Mouse (Mus musculus): Measurements from ENCODE around the gene Klhl42. TPM values are rescaled to one million over a fixed set of nuclear protein-coding genes. Genes with fewer than 3 reads are reported as not detected.

Gene Klhl42
- polyA plus RNA-seq, 1 experiment from 2014 or later, result 5.8 TPM

GRCm38 (mm10) chr6:147062034-147062433, 29.1 kb upstream of the Klhl42 start:
- no peak overlapping the region for H3K4me2 ChIP-seq (replicated peaks)
- no peak overlapping the region for H3K9ac ChIP-seq (replicated peaks)
- H3K9me3 ChIP-seq, result no peaks in the 10 kb centered on the region
- peak overlapping the region; percentile 41; the same call in 1 of the 2 replicates for H3K27ac ChIP-seq
- no peak overlapping the region for H3K4me3 ChIP-seq (replicated peaks)
- peaks cover 60% of the 10 kb centered on the region for H3K36me3 ChIP-seq
- 77% methylated on average over 7 of the region's 7 CpGs for WGBS
- H3K4me1 ChIP-seq (replicated peaks), result no peaks in the 10 kb centered on the region
- 0 out of 2 replicates have a peak, but pooled peaks have one; percentile 49 for ATAC-seq
- no peaks in the 10 kb centered on the region for H3K27me3 ChIP-seq

- ATAC-seq, result no peak
Measured at GRCm38 (mm10) chr6:147062694-147063093, 28.5 kb upstream of the Klhl42 start.

GRCm38 (mm10) chr6:147064226-147064943, 26.8 kb upstream of the Klhl42 start:
- no peak overlapping the region for H3K27ac ChIP-seq
- ATAC-seq, result no peak
- H3K4me2 ChIP-seq (replicated peaks), result no peak overlapping the region
- no peak overlapping the region for H3K4me3 ChIP-seq (replicated peaks)
- H3K27me3 ChIP-seq, result no peaks in the 10 kb centered on the region
- WGBS, result 96% methylated on average over 10 of the region's 10 CpGs
- H3K4me1 ChIP-seq (replicated peaks), result no peaks in the 10 kb centered on the region
- no peaks in the 10 kb centered on the region for H3K9me3 ChIP-seq
- H3K36me3 ChIP-seq, result peaks cover 57% of the 10 kb centered on the region
- H3K9ac ChIP-seq (replicated peaks), result no peak overlapping the region

More at GRCm38 (mm10) chr6:147062694-147063093, 28.5 kb upstream of the Klhl42 start:
- 94% methylated on average over 7 of the region's 7 CpGs for WGBS
- Histone ChIP-seq H3K9me3 (no peaks in the 10 kb centered on the region), H3K9ac (replicated peaks) (no peak overlapping the region), H3K4me3 (replicated peaks) (no peak overlapping the region), H3K4me1 (replicated peaks) (no peaks in the 10 kb centered on the region), H3K4me2 (replicated peaks) (no peak overlapping the region), H3K27ac (no peak overlapping the region), H3K36me3 (peaks cover 65% of the 10 kb centered on the region), H3K27me3 (no peaks in the 10 kb centered on the region)

GRCm38 (mm10) chr6:147064944-147065261, 26.3 kb upstream of the Klhl42 start:
- no peak overlapping the region for H3K9ac ChIP-seq (replicated peaks)
- no peaks in the 10 kb centered on the region for H3K9me3 ChIP-seq
- 93% methylated on average over 6 of the region's 6 CpGs for WGBS
- H3K4me3 ChIP-seq (replicated peaks), result no peak overlapping the region
- no peaks in the 10 kb centered on the region for H3K4me1 ChIP-seq (replicated peaks)
- H3K27me3 ChIP-seq, result no peaks in the 10 kb centered on the region
- peaks cover 58% of the 10 kb centered on the region for H3K36me3 ChIP-seq
- no peak overlapping the region for H3K4me2 ChIP-seq (replicated peaks)
- ATAC-seq, result no peak
- H3K27ac ChIP-seq, result no peak overlapping the region

- Histone ChIP-seq H3K4me1 (replicated peaks) (no peaks in the 10 kb centered on the region), H3K9me3 (no peaks in the 10 kb centered on the region), H3K4me2 (replicated peaks) (no peak overlapping the region), H3K27ac (peak overlapping the region; percentile 35; the same call in 1 of the 2 replicates), H3K9ac (replicated peaks) (no peak overlapping the region), H3K4me3 (replicated peaks) (no peak overlapping the region), H3K36me3 (peaks cover 22% of the 10 kb centered on the region), H3K27me3 (no peaks in the 10 kb centered on the region)
- 53% methylated on average over 5 of the region's 5 CpGs for WGBS
- ATAC-seq, result 0 out of 2 replicates have a peak, but pooled peaks have one; percentile 50
Measured at GRCm38 (mm10) chr6:147075808-147076387, 15.3 kb upstream of the Klhl42 start.

- Histone ChIP-seq H3K4me2 (replicated peaks) (no peak overlapping the region), H3K4me1 (replicated peaks) (no peaks in the 10 kb centered on the region), H3K9ac (replicated peaks) (no peak overlapping the region), H3K9me3 (no peaks in the 10 kb centered on the region), H3K36me3 (peaks cover 13% of the 10 kb centered on the region), H3K27me3 (no peaks in the 10 kb centered on the region), H3K4me3 (replicated peaks) (no peak overlapping the region), H3K27ac (no peak overlapping the region)
- 0 out of 2 replicates have a peak, but pooled peaks have one; percentile 50 for ATAC-seq
- 80% methylated on average over 8 of the region's 8 CpGs for WGBS
Measured at GRCm38 (mm10) chr6:147076878-147077277, 14.3 kb upstream of the Klhl42 start.

GRCm38 (mm10) chr6:147079919-147080318, 11.3 kb upstream of the Klhl42 start:
- no peak overlapping the region for H3K9ac ChIP-seq (replicated peaks)
- WGBS, result 94% methylated on average over 10 of the region's 10 CpGs
- no peak overlapping the region for H3K4me3 ChIP-seq (replicated peaks)
- no peaks in the 10 kb centered on the region for H3K36me3 ChIP-seq
- ATAC-seq, result no peak
- H3K4me2 ChIP-seq (replicated peaks), result no peak overlapping the region
- H3K27me3 ChIP-seq, result no peaks in the 10 kb centered on the region
- no peaks in the 10 kb centered on the region for H3K4me1 ChIP-seq (replicated peaks)
- no peak overlapping the region for H3K27ac ChIP-seq
- no peaks in the 10 kb centered on the region for H3K9me3 ChIP-seq

- no peaks in the 10 kb centered on the region for H3K9me3 ChIP-seq
- H3K27ac ChIP-seq, result no peak overlapping the region
- H3K4me3 ChIP-seq (replicated peaks), result no peak overlapping the region
- 56% methylated on average over 7 of the region's 7 CpGs for WGBS
- H3K9ac ChIP-seq (replicated peaks), result no peak overlapping the region
- ATAC-seq, result no peak
- no peaks in the 10 kb centered on the region for H3K36me3 ChIP-seq
- no peak overlapping the region for H3K4me2 ChIP-seq (replicated peaks)
- peaks cover 12% of the 10 kb centered on the region for H3K4me1 ChIP-seq (replicated peaks)
- 0 out of 2 replicates have a peak, but pooled peaks cover 6% of the 10 kb centered on the region for H3K27me3 ChIP-seq
Measured at GRCm38 (mm10) chr6:147085398-147086040, 5.7 kb upstream of the Klhl42 start.

GRCm38 (mm10) chr6:147086594-147087225, 4.5 kb upstream of the Klhl42 start, which contains the start of gene Mansc4:
Mansc4 (minus strand) TSS chr6:147087032.
- 3% methylated on average over 20 of the region's 20 CpGs for WGBS
- Histone ChIP-seq H3K9ac (replicated peaks) (peak within 1 kb of the TSS; percentile 66), H3K27me3 (0 out of 2 replicates have a peak, but pooled peaks cover 6% of the 10 kb centered on the region), H3K4me2 (replicated peaks) (peak within 1 kb of the TSS; percentile 59), H3K4me3 (replicated peaks) (peak within 1 kb of the TSS; percentile 34), H3K9me3 (no peaks in the 10 kb centered on the region), H3K36me3 (no peaks in the 10 kb centered on the region), H3K27ac (no peak within 1 kb of the TSS), H3K4me1 (replicated peaks) (peaks cover 16% of the 10 kb centered on the region)
- no peak; the same call in 1 of the 2 replicates for ATAC-seq

GRCm38 (mm10) chr6:147087736-147088135, 3.4 kb upstream of the Klhl42 start:
- Histone ChIP-seq H3K4me2 (replicated peaks) (no peak overlapping the region), H3K27me3 (0 out of 2 replicates have a peak, but pooled peaks cover 6% of the 10 kb centered on the region), H3K4me1 (replicated peaks) (peaks cover 24% of the 10 kb centered on the region), H3K27ac (no peak overlapping the region), H3K4me3 (replicated peaks) (no peak overlapping the region), H3K9me3 (no peaks in the 10 kb centered on the region), H3K36me3 (no peaks in the 10 kb centered on the region), H3K9ac (replicated peaks) (no peak overlapping the region)
- WGBS, result 47% methylated on average over 6 of the region's 7 CpGs
- ATAC-seq, result no peak

GRCm38 (mm10) chr6:147088517-147088916, 2.7 kb upstream of the Klhl42 start:
- no peak overlapping the region for H3K9ac ChIP-seq (replicated peaks)
- no peak overlapping the region for H3K4me2 ChIP-seq (replicated peaks)
- H3K27me3 ChIP-seq, result 0 out of 2 replicates have a peak, but pooled peaks cover 6% of the 10 kb centered on the region
- no peaks in the 10 kb centered on the region for H3K9me3 ChIP-seq
- no peak overlapping the region for H3K27ac ChIP-seq
- H3K4me1 ChIP-seq (replicated peaks), result peaks cover 30% of the 10 kb centered on the region
- H3K4me3 ChIP-seq (replicated peaks), result no peak overlapping the region
- no peak for ATAC-seq
- H3K36me3 ChIP-seq, result no peaks in the 10 kb centered on the region
- 83% methylated on average over 3 of the region's 3 CpGs for WGBS

Measured in midbrain, embryonic 13.5 days (tissue).